Mouse (Mus musculus): ENCODE results near the gene Bcl2a1d.
"Not testable (repeated sequence)": the region's sequence is repeated elsewhere in the genome, so short reads cannot be mapped to it uniquely, and the experiment has no call there.

Bcl2a1d gene

DNA sequence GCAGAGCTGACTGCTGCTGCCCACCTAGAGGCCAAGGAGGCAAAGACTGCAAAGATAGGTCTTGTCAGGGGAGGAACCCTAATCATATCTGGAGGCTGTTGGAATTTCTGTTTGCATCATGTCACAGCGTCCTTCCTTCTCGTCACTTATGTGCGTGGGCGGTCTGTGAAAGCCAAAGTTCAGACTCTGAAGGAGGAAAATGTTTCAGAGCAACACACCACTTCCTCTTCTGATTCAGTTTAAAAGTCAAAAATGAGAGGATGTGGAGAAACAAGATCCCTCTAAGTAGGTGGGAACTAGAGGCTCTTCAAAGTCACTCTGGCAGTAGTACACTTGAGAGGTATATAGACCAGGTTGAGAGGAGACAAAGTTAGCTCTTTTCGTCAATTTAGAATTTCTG lies at the start of gene Bcl2a1d:
Bcl2a1d (minus strand) TSS at position 187 of the 400 bp plus-strand sequence.
- DNase-seq = not testable (repeated sequence)

DNA sequence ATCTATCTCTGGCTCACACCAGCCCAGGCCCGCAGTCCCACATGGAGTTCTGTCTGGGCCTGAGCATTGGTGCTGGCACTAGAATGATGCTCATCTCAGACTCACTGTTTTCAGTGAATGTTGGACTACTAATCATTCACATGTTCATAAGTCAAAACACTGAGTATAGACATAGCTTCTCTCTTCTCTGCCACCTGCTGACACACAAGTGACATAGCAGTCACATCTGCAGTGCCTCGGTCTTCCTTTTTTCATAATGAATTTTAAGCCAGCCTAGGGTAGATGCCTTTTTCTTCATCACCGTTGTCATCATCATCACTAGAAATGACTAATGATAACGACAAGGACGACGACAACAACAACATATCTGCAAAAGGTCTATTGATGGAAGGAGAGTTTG lies 38.5 kb upstream of the Bcl2a1d start:
- not testable (repeated sequence) for DNase-seq

DNA sequence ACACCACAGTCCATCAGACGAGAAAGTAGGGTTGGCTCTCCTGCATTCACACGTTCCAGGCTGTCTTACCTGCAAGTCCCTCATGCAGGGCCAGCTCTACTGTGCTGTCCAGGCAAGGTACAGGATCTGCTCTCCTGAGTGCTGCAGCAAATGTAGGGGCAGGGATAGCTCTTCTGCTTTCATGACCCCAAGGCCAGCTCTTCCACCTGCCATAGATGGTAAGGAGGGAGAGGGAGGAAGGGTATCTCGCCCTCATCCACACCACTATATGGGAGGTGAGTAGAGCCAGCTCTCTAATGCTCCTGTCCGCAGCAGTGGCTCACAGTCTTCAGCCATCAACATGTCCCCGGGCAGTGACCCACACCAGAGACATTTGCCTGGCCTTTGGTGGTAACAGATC lies 37.8 kb upstream of the Bcl2a1d start:
- DNase-seq = not testable (repeated sequence)

DNA sequence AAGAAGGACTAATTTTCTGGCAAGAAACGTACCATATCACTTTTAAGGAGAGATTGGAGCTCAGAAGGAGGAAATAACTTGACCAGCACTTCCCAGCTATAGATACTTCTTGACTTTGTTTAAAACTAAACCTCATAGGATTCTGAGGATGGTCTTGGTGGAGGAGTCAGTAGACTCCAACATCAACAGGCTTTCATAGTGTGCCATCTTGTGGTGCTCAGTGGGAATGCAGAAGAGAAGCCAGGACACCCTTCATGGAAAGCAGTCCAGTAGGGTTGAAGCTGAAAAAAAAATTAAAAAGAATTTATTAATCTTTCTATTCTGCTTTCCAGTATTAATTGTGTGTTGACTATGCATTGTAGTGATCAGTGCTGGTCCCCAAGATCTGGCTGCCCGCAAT lies 15.0 kb upstream of the Bcl2a1d start:
- not testable (repeated sequence) for DNase-seq

DNA sequence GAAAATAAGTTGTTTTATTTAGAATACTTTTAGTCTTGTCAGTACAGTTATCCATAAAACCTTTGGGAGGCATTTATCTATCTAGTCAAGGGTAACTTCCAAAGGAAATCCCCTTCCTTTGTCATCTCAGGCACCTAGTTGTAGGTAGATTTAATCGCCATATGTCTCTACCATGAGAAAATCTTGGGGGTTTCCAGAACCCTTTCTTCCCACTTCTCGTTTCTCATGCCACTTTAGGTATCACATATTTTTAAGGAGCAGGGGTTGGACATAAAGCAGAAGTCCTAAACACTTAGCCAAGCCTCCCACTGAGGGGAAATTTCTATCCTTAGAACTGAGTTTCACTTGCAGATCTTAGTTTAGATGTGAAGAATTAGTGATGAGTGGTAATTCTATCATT lies 14.3 kb upstream of the Bcl2a1d start:
- not testable (repeated sequence) for DNase-seq

- not testable (repeated sequence) for DNase-seq
Measured at GRCm38 (mm10) chr9:88735289-88735688, 3.6 kb upstream of the Bcl2a1d start.

DNA sequence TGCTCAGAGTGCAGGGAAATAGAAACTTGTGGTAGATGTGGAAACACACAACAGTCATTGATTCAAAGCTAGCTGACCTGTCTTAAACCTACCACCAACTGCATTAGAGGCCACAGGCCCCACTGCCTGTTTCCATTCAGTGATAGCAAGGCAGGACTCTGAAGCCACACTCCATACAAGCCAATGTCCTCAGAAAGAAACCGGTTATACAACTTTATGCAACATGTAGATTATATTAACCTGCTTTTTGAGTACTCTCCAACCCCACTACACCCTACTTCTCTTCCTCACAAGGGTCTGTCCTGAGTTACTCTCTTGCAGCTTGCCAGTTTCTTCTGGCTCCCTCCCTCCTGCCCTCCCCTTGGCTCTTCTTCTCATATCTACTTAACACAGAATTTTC lies 1.5 kb upstream of the Bcl2a1d start:
- not testable (repeated sequence) for DNase-seq

GRCm38 (mm10) chr9:88732334-88732733 lies 620 bp upstream of the Bcl2a1d start:
- DNase-seq = not testable (repeated sequence)

- DNase-seq = not testable (repeated sequence)
Measured at GRCm38 (mm10) chr9:88728311-88728710, 3.4 kb downstream of the Bcl2a1d start.

GRCm38 (mm10) chr9:88721628-88722027 lies 10.1 kb downstream of the Bcl2a1d start:
- not testable (repeated sequence) for DNase-seq

GRCm38 (mm10) chr9:88719989-88720537 lies 11.7 kb downstream of the Bcl2a1d start, which contains the start of gene Mthfsl:
TSS of gene Mthfsl (minus strand) at chr9:88720296.
- DNase-seq = peak; percentile 20

- peak; percentile 53 for DNase-seq
Measured at GRCm38 (mm10) chr9:88719073-88719921, 12.4 kb downstream of the Bcl2a1d start.

DNA sequence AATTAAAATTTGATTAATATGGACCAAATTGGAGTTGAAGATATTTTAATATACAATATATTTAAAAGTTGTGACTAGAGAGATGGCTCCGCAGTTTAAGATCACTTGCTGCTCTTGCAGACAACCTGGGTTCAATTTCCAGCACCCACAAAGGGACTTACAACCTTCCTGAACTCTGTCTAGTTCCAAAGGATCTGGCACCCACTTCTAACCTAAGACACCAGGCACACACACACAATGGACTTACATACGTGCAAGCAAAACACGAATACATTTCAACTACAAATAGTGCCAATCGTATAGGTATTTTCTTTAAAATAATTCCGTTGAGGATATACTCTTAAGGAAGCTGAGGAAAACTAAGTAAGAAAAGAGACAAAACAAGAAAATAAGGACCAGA lies 13.1 kb downstream of the Bcl2a1d start:
- peak; percentile 8 for DNase-seq

DNA sequence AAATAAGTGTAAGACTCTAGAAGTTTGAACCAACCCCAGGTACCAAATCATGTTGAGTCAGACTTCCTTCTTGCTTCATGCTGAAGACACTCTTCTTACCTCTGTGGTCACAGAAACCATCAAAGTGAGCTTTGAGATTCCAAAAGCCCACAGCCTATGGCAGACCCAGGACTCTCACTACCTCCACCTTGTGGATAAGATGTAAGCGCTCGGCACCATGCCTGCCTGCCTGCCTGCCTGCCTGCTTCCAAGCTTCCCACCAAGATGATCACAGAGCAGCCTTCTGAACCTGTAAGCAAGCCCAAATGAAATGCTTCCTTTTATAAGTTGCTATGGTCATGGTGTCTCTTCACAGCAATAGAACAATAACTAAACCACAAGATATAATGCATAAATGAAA lies 13.6 kb downstream of the Bcl2a1d start:
- peak; percentile 39 for DNase-seq

DNA sequence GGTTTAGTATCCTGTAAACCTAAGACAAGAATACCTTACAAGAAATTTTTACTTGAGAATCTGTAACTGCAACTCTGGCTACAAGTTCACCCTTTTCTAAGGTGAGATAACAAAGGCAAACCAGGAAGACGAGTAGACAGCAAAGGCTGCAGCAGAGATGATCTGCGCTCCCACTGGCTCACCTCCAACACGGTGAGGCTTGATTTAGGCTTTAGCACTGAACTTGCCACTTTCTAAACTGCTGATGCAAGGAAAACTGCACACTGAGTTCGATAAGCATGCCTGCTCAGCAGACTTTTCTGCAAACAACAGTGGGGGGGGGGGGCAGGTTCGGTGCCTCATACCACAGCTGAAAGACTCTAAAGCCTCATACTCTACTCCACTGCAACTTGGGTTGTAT lies 17.2 kb downstream of the Bcl2a1d start:
- DNase-seq = peak; percentile 36

DNA sequence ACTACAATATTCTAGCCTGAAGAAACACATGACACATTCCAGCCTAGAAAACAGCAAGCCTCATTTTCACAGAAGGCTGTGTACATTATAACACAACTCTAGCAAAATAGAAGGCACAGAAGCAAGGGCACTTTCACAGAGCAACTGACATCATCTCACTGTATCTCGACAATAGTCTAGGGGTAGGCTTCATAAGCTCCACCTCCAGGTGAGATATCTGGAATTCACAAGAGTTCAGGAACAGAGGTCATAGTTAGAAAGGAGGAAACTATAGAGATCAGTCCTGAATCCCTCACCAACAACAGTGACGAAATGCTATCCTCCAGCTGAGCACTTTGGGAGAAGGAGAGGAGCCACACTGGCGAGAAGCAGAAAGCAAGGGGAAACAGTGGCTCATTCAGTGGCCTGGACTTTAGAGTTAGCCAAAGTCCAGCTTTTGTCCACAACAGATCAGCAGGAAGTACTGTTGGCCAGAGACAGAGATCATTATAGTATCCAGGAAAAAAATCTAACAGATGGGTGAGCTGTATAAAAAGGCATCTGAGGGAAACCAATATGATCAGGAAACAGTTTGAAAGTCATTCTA lies 19.5 kb downstream of the Bcl2a1d start:
- DNase-seq = peak; percentile 54

- DNase-seq = not testable (repeated sequence)
Measured at GRCm38 (mm10) chr9:88710910-88711438, 20.7 kb downstream of the Bcl2a1d start.

DNA sequence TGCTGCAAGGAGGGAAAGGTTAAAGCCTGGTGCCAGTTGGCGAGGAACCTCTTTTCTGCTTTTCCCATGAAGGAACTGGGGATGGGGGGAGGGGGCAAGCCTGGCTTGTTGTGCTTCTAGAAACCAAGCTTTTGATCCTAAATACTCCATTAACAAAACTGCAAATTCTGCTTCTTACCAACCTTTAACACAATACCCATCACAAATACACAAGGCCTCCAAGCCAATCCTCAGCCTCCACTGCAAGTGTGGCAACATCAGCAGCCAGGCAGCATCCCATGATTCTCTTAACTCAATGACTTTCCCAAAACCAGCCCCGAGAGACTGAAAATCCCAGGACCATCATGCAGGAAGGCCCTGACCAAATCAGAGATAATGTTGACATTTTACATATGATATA lies 21.3 kb downstream of the Bcl2a1d start:
- not testable (repeated sequence) for DNase-seq

- not testable (repeated sequence) for DNase-seq
Measured at GRCm38 (mm10) chr9:88709794-88710193, 21.9 kb downstream of the Bcl2a1d start.

DNA sequence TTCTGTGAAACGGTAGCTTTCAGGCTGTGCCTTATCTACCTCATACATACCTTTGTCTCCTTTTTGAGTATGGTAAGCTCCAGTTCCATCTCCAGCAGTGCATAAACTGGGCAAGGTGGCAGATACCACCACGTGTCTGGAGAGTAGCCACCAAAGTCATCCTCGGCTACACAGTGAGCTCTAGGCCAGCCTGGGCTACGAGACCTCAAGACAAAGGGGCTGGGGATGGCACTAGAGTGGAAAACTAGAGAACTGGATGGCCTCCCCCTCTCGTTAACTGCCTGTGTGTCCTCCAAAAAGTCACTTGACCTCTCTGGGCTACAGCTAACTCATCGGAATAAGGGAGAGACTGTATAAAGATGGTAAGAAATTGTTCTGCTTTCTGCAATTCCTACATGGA lies 22.4 kb downstream of the Bcl2a1d start:
- DNase-seq = no peak

DNA sequence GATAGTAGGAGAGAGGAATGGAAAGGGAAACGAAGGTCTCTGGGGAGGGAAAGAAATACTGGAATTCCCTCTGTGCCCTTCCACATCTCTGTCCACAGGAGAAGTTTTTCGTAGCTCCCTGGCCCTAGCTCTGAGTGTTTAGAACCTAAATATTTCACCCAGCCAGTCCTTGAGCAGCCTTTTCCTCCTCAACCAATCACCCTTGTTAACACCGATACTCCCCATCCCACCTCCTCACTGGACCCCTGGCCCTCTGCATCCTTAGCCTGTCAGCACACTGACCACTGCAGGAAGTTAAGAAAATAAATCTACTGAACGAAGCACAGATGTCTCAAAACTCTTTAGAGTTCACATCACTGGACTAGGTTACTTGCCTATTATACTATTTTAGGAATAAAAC lies 25.0 kb downstream of the Bcl2a1d start:
- DNase-seq = no peak

DNA sequence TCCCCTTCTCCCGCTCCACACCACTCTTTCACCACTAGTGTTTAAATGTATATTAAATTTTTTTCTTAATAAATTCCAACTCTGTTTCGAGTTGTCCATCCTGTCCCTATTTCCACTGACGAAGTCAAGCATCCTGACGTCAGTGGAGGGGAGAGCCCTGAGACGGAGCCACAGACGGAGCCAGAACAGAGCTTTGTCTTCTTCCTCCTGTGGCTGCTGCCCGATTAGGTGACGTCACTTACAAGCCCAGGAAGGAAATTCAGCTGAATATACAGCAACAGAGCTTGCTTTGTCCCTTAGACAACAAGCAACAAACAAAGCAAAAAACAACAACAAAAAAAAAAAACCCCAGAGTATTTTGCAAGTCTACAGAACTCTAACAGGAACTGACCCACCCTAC lies 26.6 kb downstream of the Bcl2a1d start:
- not testable (repeated sequence) for DNase-seq

- DNase-seq = not testable (repeated sequence)
Measured at GRCm38 (mm10) chr9:88698746-88699145, 33.0 kb downstream of the Bcl2a1d start.

- not testable (repeated sequence) for DNase-seq
Measured at GRCm38 (mm10) chr9:88691307-88691706, 40.4 kb downstream of the Bcl2a1d start.
